Mouse (Mus musculus) ovary, postnatal 14 days (tissue): Measurements from ENCODE around the gene Ppm1l.

Source experiments
- DNase-seq: peaks from one replicate; pipeline ENCODE4 v3.0.0; 2022; ENCODE audit warnings: low spot score

Gene Ppm1l

DNA sequence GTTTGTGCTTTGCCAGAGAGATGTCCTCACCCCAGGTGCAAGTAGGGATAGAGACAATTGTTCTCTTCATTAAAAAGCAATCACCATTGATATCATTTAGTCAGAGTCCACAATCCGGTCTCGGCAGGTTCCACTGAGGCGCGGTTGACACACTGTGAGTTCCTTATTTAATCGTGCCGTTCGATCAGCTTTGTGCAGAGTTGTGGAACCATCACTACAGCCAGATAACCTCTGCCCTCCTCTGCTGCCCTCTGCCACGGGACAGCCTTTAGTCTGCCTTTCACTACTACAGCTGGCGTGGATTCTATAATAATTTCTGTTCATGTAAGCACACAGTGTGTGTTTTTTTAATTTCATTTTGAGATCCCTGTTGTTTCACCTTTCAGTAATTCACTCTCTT is 17.2 kb downstream of the Ppm1l start:
- no peak for DNase-seq

DNA sequence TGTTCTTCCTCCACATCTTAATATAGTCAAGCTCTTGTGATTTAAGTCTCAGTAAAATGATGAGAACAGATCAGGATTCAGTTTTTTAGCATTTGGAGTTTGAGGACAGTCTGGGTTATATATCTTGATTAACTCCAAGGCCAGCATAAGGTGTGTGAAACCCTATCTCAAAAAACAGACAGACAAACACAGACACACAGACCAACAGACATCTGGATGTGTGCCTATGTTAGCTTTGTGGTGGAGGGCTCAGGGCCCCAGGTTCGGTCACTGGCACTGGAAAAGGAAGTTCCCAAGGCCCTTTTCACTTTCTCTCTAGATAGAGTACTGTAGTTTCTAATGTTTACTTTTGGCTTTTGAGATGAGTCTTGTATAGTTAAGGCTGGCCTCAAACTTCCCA is 23.8 kb downstream of the Ppm1l start:
- no peak for DNase-seq

- no peak for DNase-seq
Measured at GRCm38 (mm10) chr3:69340971-69341370, 24.3 kb downstream of the Ppm1l start.

DNA sequence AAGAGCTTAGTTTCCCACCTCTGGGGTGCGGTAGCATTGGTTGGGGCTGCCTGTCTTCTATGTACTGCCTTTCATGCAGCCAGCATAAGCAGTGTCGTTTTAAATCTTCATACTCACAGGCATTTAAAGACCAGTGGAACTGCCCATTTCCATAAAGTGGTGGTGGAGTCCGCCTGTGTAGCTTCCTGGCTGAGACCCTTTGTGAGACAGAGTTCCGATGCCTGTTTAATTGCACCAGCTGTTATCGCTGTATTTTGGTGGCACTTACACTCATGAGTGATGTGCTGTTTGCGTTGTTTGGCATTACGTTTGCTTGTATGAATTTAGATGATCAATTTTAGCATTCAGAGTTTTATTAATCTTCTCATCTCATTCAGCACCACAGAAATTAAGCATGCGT is 24.9 kb downstream of the Ppm1l start:
- DNase-seq: no peak

GRCm38 (mm10) chr3:69342247-69342921 is 25.7 kb downstream of the Ppm1l start:
- no peak for DNase-seq

- no peak for DNase-seq
Measured at GRCm38 (mm10) chr3:69343124-69343523, 26.5 kb downstream of the Ppm1l start.

DNA sequence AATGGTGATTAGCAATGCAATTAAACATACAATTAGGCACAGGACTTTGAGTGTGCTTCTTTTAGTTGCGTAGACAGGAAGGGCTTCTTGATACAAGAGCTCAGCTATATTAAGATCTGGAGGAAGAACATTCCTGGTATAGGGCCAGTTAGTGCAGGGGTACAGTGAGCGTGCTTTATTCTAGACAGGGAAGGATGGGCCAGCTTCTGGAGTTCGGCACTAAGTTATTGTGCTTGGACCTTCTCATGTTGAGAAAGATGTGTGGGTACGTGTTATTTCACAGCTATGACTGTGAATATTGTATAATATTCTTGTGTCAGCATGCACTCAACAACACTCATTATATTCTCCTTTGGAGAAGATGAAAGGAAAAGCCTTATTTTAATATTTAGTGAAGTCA is 29.9 kb downstream of the Ppm1l start:
- DNase-seq: no peak

- DNase-seq: no peak
Measured at GRCm38 (mm10) chr3:69348197-69348920, 31.7 kb downstream of the Ppm1l start.

GRCm38 (mm10) chr3:69348921-69349237 is 32.2 kb downstream of the Ppm1l start:
- DNase-seq: no peak

DNA sequence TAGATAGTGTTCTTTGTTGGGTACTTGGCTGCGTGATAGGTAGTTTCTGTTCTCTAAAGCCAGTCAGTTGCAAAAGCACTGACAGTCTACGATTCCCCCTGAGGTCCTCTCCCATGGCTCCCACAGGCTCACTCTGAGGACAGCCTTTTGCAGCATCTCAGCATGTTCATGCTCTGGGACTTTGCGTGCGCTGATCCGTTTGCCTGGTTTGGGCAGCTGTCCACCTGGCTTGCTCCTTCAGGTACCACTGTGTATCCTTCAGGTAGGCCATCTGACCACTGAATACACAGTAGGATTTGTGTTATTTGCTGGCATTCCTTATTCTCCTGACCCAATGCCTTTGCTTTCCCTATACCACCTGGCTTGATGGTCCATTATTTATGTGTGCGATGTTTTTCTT is 33.3 kb downstream of the Ppm1l start:
- no peak for DNase-seq

- no peak for DNase-seq
Measured at GRCm38 (mm10) chr3:69352194-69352593, 35.5 kb downstream of the Ppm1l start.

DNA sequence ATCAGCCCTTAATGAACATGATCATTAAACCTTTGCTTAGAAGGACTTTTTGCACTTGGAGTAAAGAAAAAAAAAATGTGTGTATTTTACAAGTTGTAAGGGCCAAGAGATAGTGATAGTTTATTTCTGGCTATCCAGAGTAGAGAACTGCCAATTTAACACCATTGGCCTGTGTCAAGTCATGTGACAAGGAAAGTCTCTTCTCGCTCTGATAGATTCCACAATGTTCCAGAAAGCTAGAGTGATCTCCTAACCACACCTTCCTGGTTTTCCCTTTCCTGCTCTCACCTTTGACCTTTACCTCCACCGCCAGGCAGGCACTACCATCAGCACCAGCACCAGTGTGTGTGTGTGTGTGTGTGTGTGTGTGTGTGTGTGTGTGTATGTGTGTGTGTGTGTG is 38.0 kb downstream of the Ppm1l start:
- DNase-seq: no peak

DNA sequence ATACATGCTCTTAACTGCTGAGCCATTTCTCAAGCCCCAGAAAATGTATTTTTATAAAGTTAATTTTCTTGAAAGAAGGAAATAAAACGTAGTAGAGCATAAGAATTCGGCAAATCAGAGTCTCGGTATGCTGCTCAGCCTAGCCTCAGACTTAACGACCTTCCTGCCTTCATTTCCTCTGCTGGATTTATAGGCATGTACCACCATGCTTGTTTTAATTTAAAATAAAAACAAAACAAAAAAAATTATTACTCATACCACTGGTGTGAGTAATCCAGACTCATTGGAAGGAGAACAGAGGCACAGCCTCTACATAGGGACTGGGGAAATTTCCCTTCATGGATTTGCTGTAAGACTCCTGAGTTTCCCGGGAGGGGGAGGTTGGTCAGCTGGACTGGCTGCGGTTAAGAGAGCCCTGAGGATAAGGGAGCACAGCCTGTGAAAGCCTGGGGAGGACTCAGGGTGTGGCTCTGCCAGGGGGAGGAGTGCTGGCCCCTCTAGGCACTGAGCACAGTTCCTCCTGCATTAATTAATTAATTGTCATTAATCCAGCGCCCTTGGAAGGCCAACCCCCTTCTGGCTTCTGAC is 39.5 kb downstream of the Ppm1l start:
- DNase-seq: no peak

DNA sequence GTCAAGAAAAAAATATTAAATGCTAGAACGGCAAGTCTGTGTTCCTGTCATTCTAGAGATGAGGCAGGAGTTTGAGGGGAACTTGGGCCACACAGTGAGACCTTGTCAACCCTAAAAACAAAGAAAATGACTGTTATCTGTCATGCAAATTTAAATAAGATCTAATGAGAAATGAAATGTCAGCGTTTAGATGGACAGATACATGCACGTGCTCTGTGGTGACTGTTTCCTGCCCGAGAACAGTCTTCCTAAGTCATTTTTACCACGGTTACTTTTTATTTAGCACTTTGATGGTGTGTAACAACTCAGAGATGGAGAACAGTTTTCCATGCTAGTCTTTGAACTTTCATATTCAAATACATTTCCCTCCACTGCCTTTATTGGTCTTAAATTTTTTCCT is 40.1 kb downstream of the Ppm1l start:
- DNase-seq: no peak

GRCm38 (mm10) chr3:69357897-69358619 is 41.4 kb downstream of the Ppm1l start:
- DNase-seq: no peak

GRCm38 (mm10) chr3:69358620-69358964 is 41.9 kb downstream of the Ppm1l start:
- no peak for DNase-seq

DNA sequence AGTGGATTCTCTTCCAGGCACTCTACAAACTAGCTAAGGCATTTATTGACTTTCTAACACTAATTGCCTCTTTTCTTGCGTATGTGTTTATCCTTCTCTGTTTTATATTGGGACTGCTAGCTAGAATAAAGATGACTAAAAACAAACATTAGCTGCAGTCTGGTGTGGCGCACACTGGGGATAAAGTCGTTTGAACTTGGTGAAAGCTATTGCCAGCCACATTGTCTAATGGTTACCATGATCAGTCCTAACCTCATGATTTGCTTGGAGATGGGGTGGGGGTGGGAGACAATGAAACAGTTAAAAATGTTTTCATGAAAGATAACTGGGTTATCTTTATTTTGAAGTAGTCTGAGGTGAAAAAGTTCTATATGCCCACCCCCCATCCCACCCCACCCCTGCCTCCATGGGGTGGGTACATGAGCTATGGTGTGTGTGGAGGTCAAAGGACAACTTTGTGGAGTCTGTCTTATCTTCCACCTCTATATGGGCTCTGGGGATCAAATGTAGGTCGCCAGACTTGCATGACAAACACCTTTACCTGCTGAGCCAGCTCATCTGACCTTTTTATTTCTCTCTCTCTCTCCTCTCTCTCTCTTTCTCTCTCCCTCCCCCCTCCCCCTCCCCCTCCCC is 43.7 kb downstream of the Ppm1l start:
- DNase-seq: no peak

DNA sequence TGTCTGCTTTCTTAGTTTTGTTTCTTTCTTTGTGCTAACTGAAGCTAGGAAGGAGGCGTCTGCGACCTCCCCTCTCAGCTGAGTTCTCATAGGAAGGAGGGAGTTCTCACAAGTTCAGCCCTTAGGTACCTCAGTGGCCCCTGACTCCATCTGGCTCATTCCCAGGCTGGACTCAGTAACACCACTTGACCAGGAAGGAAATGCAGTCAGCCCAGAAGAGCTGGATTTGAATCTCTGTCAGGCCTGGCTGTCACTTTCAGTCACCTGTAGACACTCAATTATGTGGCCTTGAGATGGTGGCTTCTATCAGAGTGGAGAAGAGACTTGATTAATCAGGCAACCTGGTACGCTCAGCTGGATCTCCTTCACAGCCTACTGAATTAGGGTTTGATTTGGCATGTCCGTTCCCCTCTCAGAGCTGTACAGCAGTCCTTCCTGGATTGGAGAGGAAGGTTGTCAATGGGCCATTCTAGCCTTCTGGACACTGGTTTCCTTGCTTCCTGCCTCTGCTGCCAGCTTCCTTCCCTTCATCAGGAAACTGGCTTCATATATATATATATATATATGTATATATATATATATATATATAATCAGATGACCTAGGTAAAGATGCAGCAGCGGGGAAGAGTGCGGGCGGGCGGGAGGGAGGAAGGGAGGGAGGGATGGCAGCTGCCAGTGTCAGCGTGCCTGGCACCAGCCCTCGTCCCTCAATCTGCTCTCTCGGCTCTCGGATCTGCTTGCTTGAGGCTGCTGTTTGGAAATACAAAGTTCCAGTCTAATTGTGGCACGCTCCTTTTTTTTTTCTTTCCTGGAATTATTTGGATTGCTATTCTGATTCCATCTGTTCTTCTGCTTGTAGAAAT is 45.1 kb downstream of the Ppm1l start:
- no peak for DNase-seq

DNA sequence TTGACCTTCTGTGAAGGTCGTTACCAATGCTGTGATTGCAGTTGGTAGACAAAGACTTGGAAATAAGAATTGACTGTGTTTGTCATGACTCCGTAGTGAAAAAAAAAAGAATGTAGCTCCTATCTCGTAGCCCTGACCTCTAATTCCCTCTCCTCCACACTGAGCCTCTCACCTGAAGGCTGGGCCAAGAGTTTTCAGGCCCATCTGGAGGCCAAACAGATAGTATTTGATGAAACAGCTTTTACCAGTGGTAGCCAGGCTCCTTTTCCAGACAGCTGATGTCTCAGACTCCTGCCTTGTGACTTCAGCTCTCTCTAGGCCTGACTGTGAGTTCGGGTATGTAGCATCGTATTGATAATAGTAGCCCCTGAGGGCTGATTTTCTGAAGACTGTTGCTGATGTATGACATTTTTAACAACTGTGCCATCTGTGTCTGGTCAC is 45.7 kb downstream of the Ppm1l start:
- DNase-seq: no peak

DNA sequence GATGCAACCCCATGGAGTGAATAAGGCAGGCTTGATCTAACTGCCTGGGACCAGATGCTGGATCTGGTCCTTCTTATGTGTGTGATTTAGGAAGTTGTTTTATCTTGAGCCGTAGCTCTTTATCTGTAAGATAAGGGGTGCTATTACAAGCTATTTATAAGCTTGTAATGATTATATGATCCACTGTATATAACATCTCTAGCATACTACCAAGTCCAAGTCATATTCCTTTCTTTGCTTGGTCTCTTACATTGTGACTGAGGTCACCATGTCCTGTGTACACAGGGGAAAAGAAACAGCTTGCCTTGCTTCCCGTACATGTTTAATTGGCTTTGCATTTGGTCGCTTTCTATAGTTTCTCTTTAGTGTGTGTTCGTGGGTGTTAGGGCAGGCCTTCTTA is 46.2 kb downstream of the Ppm1l start:
- DNase-seq: no peak

GRCm38 (mm10) chr3:69364151-69364550 is 47.5 kb downstream of the Ppm1l start:
- no peak for DNase-seq

DNA sequence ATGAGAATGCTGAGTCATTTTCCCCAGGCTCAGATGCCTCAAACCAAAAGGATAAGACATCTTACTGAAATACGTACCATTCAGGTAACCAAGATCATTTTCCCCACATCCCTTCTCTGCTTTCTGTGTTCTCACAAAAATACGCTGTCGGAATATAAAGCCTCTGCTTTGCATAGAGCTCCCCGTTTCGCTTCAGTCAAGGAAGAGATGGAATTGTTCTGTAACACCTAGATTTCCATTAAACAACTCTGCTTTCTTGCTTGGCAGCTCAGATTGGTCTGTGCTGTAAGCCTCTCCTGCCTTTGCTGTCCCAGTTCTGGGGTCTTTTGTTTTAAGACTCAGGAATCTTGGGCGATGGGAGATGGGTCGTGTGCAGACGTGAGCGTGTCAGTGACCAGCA is 51.3 kb downstream of the Ppm1l start:
- DNase-seq: no peak
